Mouse (Mus musculus) liver, embryonic 14.5 days (tissue): ENCODE measurements around the gene Elovl5. TPM values are rescaled to one million over a fixed set of nuclear protein-coding genes. Genes with fewer than 3 reads are reported as not detected.
"Not testable (repeated sequence)": the region's sequence is repeated elsewhere in the genome, so short reads cannot be mapped to it uniquely, and the experiment has no call there.

Experiments
- ATAC-seq: fragments of 200-750 bp; cut with Nextera tagmentation; 2 replicates; pipeline ENCODE4 v1.8.0; 2017; ENCODE audit warnings: moderate number of reproducible peaks, mild to moderate bottlenecking, moderate library complexity; ENCODE audit not compliant: insufficient read depth
- DNase-seq, 3 experiments: peaks; one replicate each; pipeline ENCODE4 v3.0.0-alpha.2; 2012 to 2013; ENCODE audit warnings: low read depth in 3 of 3, low spot score in 3 of 3
- H3K27ac ChIP-seq: fragments of 300-500 bp; sonication (generic); 2 replicates; pipeline ENCODE4 v1.5.1; 2014; ENCODE audit warnings: moderate library complexity, mild to moderate bottlenecking, control low read depth, inconsistent platforms
- H3K27me3 ChIP-seq: fragments of 300-500 bp; sonication (generic); 2 replicates; pipeline ENCODE4 v1.6.1; 2014; ENCODE audit warnings: mild to moderate bottlenecking, low read length, moderate library complexity; ENCODE audit not compliant: control insufficient read depth, insufficient read depth
- H3K36me3 ChIP-seq: fragments of 300-500 bp; sonication (generic); replicated peaks from 2 replicates; pipeline ENCODE4 v1.6.1; 2014; ENCODE audit warnings: low read depth; ENCODE audit not compliant: control insufficient read depth, insufficient read depth
- H3K4me1 ChIP-seq, 2 experiments: fragments of 200-500 bp in 1 of 2; fragments of 300-500 bp in 1 of 2; sonication (generic) in 1 of 2; replicated peaks; 2 replicates each; pipeline ENCODE4 v1.6.1; 2012 to 2014; ENCODE audit warnings: antibody characterized with exemption in 1 of 2, inconsistent platforms in 1 of 2, low read length in 1 of 2; ENCODE audit not compliant: control insufficient read depth in 2 of 2, insufficient read depth in 2 of 2
- H3K4me2 ChIP-seq: fragments of 300-500 bp; sonication (generic); 2 replicates; pipeline ENCODE4 v1.6.1; 2014; ENCODE audit warnings: low read depth, mild to moderate bottlenecking, control low read depth, moderate library complexity
- H3K4me3 ChIP-seq, 2 experiments: fragments of 200-500 bp in 1 of 2; fragments of 300-500 bp in 1 of 2; sonication (generic) in 1 of 2; 2 replicates each; pipeline ENCODE4 v1.5.1; 2012 to 2014; ENCODE audit warnings: low read depth in 2 of 2, low read length in 2 of 2, mild to moderate bottlenecking in 2 of 2, control low read depth in 1 of 2, inconsistent platforms in 1 of 2, moderate library complexity in 1 of 2; ENCODE audit not compliant: insufficient read depth in 1 of 2
- H3K9ac ChIP-seq: fragments of 300-500 bp; sonication (generic); replicated peaks from 2 replicates; pipeline ENCODE4 v1.6.1; 2014; ENCODE audit warnings: mild to moderate bottlenecking, control low read depth, moderate library complexity
- H3K9me3 ChIP-seq: fragments of 300-500 bp; sonication (generic); 2 replicates; pipeline ENCODE4 v1.6.1; 2016; ENCODE audit warnings: low read length, mixed read lengths; ENCODE audit not compliant: control insufficient read depth
- CTCF ChIP-seq: IDR thresholded peaks from 2 replicates; pipeline ENCODE4 v1.5.1; 2016; ENCODE audit warnings: antibody characterized with exemption, low read depth, control low read depth
- EP300 ChIP-seq: IDR thresholded peaks from 2 replicates; pipeline ENCODE4 v1.6.1; 2016; ENCODE audit warnings: antibody characterized with exemption, low read depth
- WGBS: fragments of 180-500 bp; shearing (Covaris S2); extraction: QIAGEN DNeasy Blood & Tissue Kit; methylation state at CpG from one replicate; pipeline ENCODE4 v1.1.7; 2014; ENCODE audit not compliant: insufficient replicate concordance; 5-methylcytosine and 5-hydroxymethylcytosine counted together
- polyA plus RNA-seq, 2 experiments: library from polyadenylated mRNA; depleted of rRNA in 1 of 2; stranded (reverse) in 1 of 2; unstranded in 1 of 2; fragments of >200 nt; fragmentation: Nextera tagmentation in 1 of 2; extraction: Ambion mirVana in 1 of 2; gene quantifications; 2 replicates each; pipeline versions ENCODE4 v1.2.1 to v1.2.3; 2012 to 2014

Elovl5 gene
- polyA plus RNA-seq, 2 experiments, result 10.5 to 19.3 TPM

- no peak for TF ChIP-seq CTCF
- TF ChIP-seq EP300, result no peak
- no peak for DNase-seq
- ATAC-seq, result no peak
- peak overlapping the region; percentile 33; the same call in 1 of the 2 replicates for H3K4me2 ChIP-seq
- no peak overlapping the region for H3K9ac ChIP-seq
- no peak overlapping the region for H3K4me3 ChIP-seq
- H3K36me3 ChIP-seq, result no peaks in the 10 kb centered on the region
- H3K9me3 ChIP-seq, result no peaks in the 10 kb centered on the region
- peaks cover 36% of the 10 kb centered on the region in 2 experiments for H3K4me1 ChIP-seq
- WGBS, result 85% methylated on average over 6 of the region's 6 CpGs
- H3K27me3 ChIP-seq, result no peaks in the 10 kb centered on the region
- peak overlapping the region; percentile 55 for H3K27ac ChIP-seq
Measured at GRCm38 (mm10) chr9:77992276-77992675, 75.1 kb downstream of the Elovl5 start.

- Histone ChIP-seq H3K36me3 (no peaks in the 10 kb centered on the region), H3K4me3 (no peak overlapping the region; a peak in 1 of 4 replicates), H3K27me3 (no peaks in the 10 kb centered on the region), H3K4me1 (peaks cover 36% of the 10 kb centered on the region in 2 experiments), H3K27ac (peak overlapping the region; percentile 91), H3K4me2 (peak overlapping the region; percentile 56), H3K9ac (no peak overlapping the region), H3K9me3 (no peaks in the 10 kb centered on the region)
- ATAC-seq (peak; percentile 74), DNase-seq (peak; percentile 45 to 57 (median 50))
- WGBS, result 36% methylated on average over 1 of the region's 1 CpGs
- TF ChIP-seq CTCF, result no peak
- no peak for TF ChIP-seq EP300
Measured at GRCm38 (mm10) chr9:77993101-77993500, 75.9 kb downstream of the Elovl5 start.

- DNase-seq (peak; percentile 57 to 74 (median 66)), ATAC-seq (peak; percentile 97)
- 28% methylated on average over 2 of the region's 2 CpGs for WGBS
- Histone ChIP-seq H3K27ac (peak overlapping the region; percentile 91), H3K9ac (peak overlapping the region; percentile 59), H3K4me2 (peak overlapping the region; percentile 56), H3K4me1 (peaks cover 36% of the 10 kb centered on the region in 2 experiments), H3K4me3 (peak overlapping the region; percentile 23 to 26; a peak in 3 of 4 replicates)
- not testable (repeated sequence) for H3K36me3 ChIP-seq, H3K27me3 ChIP-seq, H3K9me3 ChIP-seq
- peak; percentile 93 for TF ChIP-seq EP300
Measured at GRCm38 (mm10) chr9:77993538-77994255, 76.5 kb downstream of the Elovl5 start.

- no peak for TF ChIP-seq EP300
- no peak for TF ChIP-seq CTCF
- Histone ChIP-seq H3K27me3 (no peaks in the 10 kb centered on the region), H3K4me2 (peak overlapping the region; percentile 56), H3K9me3 (no peaks in the 10 kb centered on the region), H3K4me3 (peak overlapping the region in 1 of 2 experiments; percentile 23; a peak in 2 of 4 replicates), H3K4me1 (peaks cover 36% of the 10 kb centered on the region in 2 experiments), H3K27ac (peak overlapping the region; percentile 91), H3K9ac (peak overlapping the region; percentile 56), H3K36me3 (no peaks in the 10 kb centered on the region)
- WGBS, result 55% methylated on average over 9 of the region's 9 CpGs
- no peak for DNase-seq
- no peak for ATAC-seq
Measured at GRCm38 (mm10) chr9:77995235-77995634, 78.1 kb downstream of the Elovl5 start.

GRCm38 (mm10) chr9:78000586-78001500, 83.7 kb downstream of the Elovl5 start:
- Histone ChIP-seq H3K27ac (no peak overlapping the region), H3K36me3 (no peaks in the 10 kb centered on the region), H3K27me3 (no peaks in the 10 kb centered on the region), H3K4me3 (no peak overlapping the region), H3K9me3 (no peaks in the 10 kb centered on the region), H3K4me1 (peaks cover under 1 to 8% of the 10 kb centered on the region in 2 experiments), H3K9ac (no peak overlapping the region), H3K4me2 (no peak overlapping the region)
- no peak for TF ChIP-seq EP300
- no peak for TF ChIP-seq CTCF
- no peak for DNase-seq
- 73% methylated on average over 7 of the region's 7 CpGs for WGBS
- ATAC-seq, result no peak
